Mouse (Mus musculus): ENCODE data around the gene Olfr672. TPM values are rescaled to one million over a fixed set of nuclear protein-coding genes. Genes with fewer than 3 reads are reported as not detected.
"Not testable (repeated sequence)": the region's sequence is repeated elsewhere in the genome, so short reads cannot be mapped to it uniquely, and the experiment has no call there.

Gene Olfr672
- polyA plus RNA-seq (2015; fragmentation: Nextera tagmentation; extraction: Ambion mirVana), result not detected in 2 replicates

- H3K4me1 ChIP-seq (replicated peaks), result no peaks in the 10 kb centered on the region
- no peak for ATAC-seq (ENCODE audit: low FRiP score, low read depth)
- no peaks in the 10 kb centered on the region for H3K9me3 ChIP-seq
- H3K27ac ChIP-seq (replicated peaks), result no peak within 1 kb of the TSS
- no peak within 1 kb of the TSS for H3K4me2 ChIP-seq
- H3K36me3 ChIP-seq, result no peaks in the 10 kb centered on the region
- H3K4me3 ChIP-seq, result no peak within 1 kb of the TSS
- no peaks in the 10 kb centered on the region for H3K27me3 ChIP-seq
- no peak within 1 kb of the TSS for H3K9ac ChIP-seq
Measured at GRCm38 (mm10) chr7:105001929-105002328, at the start of gene Olfr672. Gene Olfr672, minus strand, starts transcription at chr7:105002029.

DNA sequence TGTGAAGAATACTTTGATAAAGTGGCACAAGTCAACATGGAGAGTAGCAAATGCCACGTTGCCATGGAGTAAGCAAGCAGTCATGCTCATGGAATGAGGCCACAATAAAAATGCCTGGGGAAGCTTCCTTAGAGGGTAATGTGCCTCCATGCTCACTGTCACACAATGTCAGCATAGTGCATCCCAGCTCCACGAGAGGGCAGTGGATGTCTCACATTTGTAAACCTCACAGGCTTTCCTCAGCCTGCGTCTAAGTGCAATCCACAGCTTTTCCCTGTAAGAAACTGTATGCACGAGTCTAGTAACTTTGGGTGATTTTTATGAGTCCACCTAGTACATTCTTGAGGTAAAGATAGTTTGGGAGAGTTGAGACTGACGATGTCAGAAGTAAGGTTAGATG lies 32.0 kb upstream of the Olfr672 start:
- H3K4me1 ChIP-seq (replicated peaks); H3K27me3 ChIP-seq; H3K4me2 ChIP-seq; ATAC-seq (ENCODE audit: low FRiP score, low read depth); H3K36me3 ChIP-seq; H3K4me3 ChIP-seq; H3K27ac ChIP-seq (replicated peaks); H3K9me3 ChIP-seq; H3K9ac ChIP-seq: not testable (repeated sequence)
- WGBS, result 53% methylated on average over 5 of the region's 5 CpGs

DNA sequence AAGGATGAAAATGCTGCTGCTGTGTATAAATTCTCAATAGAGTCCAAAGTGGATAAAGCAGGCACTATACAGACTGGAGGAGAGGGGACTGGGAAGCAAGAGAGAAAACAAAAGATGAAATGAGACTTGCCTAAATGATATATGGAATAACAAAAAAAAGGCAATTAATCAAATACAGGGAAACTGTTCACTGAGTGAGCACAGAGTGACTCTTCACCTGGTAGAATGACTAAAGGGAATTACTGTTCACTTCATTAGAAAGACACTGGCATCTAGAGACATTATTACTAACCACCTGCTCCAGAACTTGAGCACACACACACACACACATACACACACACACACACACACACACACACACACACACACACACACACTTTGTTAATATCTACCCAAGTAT lies 30.6 kb upstream of the Olfr672 start, which contains the start of gene Olfr676:
Gene Olfr676, plus strand, starts transcription at position 301 of the 400 bp plus-strand sequence.
- Histone ChIP-seq H3K36me3 (no peaks in the 10 kb centered on the region), H3K9ac (no peak within 1 kb of the TSS), H3K9me3 (no peaks in the 10 kb centered on the region), H3K4me3 (no peak within 1 kb of the TSS), H3K27me3 (no peaks in the 10 kb centered on the region), H3K4me1 (replicated peaks) (no peaks in the 10 kb centered on the region), H3K4me2 (no peak within 1 kb of the TSS), H3K27ac (replicated peaks) (no peak within 1 kb of the TSS)
- ATAC-seq (ENCODE audit: low FRiP score, low read depth), result no peak

DNA sequence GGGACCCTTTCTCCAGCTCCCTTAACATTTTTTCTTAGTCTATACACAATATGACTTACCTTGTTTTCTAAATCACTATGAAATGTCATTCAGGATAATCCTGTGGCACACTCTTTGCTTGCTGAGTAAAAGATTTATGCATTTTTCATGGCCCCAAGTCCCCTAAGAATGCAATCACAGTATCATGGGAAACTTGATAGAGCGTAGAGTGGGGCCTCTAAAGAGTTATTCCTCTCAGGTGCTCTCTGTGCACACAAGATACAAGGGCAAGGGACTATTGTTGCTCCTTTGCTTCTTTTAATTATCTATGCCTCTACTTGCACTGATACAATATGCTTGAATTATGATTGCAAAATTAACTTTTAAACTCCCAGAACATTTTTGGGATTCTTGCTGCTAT lies 26.5 kb upstream of the Olfr672 start, which contains the start of gene Olfr675:
Gene Olfr675, minus strand, starts transcription at position 101 of the 400 bp plus-strand sequence.
- Histone ChIP-seq H3K27ac (replicated peaks) (no peak within 1 kb of the TSS), H3K9me3 (no peaks in the 10 kb centered on the region), H3K4me3 (no peak within 1 kb of the TSS), H3K9ac (no peak within 1 kb of the TSS), H3K4me1 (replicated peaks) (no peaks in the 10 kb centered on the region), H3K4me2 (no peak within 1 kb of the TSS), H3K36me3 (no peaks in the 10 kb centered on the region), H3K27me3 (no peaks in the 10 kb centered on the region)
- WGBS, result 76% methylated on average over 1 of the region's 1 CpGs
- ATAC-seq (ENCODE audit: low FRiP score, low read depth), result no peak

- Histone ChIP-seq H3K36me3 (no peaks in the 10 kb centered on the region), H3K27me3 (no peaks in the 10 kb centered on the region), H3K9me3 (no peaks in the 10 kb centered on the region), H3K27ac (replicated peaks) (no peak overlapping the region), H3K4me3 (no peak overlapping the region), H3K9ac (no peak overlapping the region), H3K4me2 (no peak overlapping the region), H3K4me1 (replicated peaks) (no peaks in the 10 kb centered on the region)
- no peak for ATAC-seq (ENCODE audit: low FRiP score, low read depth)
- WGBS, result 57% methylated on average over 1 of the region's 1 CpGs
Measured at GRCm38 (mm10) chr7:105022530-105022929, 20.7 kb upstream of the Olfr672 start.

- WGBS, result 75% methylated on average over 1 of the region's 1 CpGs
Measured at GRCm38 (mm10) chr7:104979026-104979425, 22.8 kb downstream of the Olfr672 start, which contains the start of gene Olfr671. Gene Olfr671, minus strand, starts transcription at chr7:104979126.

GRCm38 (mm10) chr7:104972507-104972906 lies 29.3 kb downstream of the Olfr672 start:
- WGBS, result 80% methylated on average over 2 of the region's 2 CpGs
- H3K36me3 ChIP-seq; ATAC-seq (ENCODE audit: low FRiP score, low read depth); H3K4me1 ChIP-seq (replicated peaks); H3K9ac ChIP-seq; H3K9me3 ChIP-seq; H3K27me3 ChIP-seq; H3K4me2 ChIP-seq; H3K27ac ChIP-seq (replicated peaks); H3K4me3 ChIP-seq: not testable (repeated sequence)

More at GRCm38 (mm10) chr7:104979026-104979425, 22.8 kb downstream of the Olfr672 start, which contains the start of gene Olfr671:
- no peak within 1 kb of the TSS for H3K27ac ChIP-seq (replicated peaks)
- no peaks in the 10 kb centered on the region for H3K4me1 ChIP-seq (replicated peaks)
- no peak within 1 kb of the TSS for H3K4me2 ChIP-seq
- no peaks in the 10 kb centered on the region for H3K9me3 ChIP-seq
- H3K27me3 ChIP-seq, result no peaks in the 10 kb centered on the region
- H3K4me3 ChIP-seq, result no peak within 1 kb of the TSS
- no peaks in the 10 kb centered on the region for H3K36me3 ChIP-seq
- no peak for ATAC-seq (ENCODE audit: low FRiP score, low read depth)
- H3K9ac ChIP-seq, result no peak within 1 kb of the TSS

- no peak within 1 kb of the TSS for H3K4me3 ChIP-seq
- H3K27me3 ChIP-seq, result no peaks in the 10 kb centered on the region
- no peak within 1 kb of the TSS for H3K4me2 ChIP-seq
- H3K36me3 ChIP-seq, result no peaks in the 10 kb centered on the region
- no peak for ATAC-seq (ENCODE audit: low FRiP score, low read depth)
- WGBS, result 65% methylated on average over 1 of the region's 1 CpGs
- H3K4me1 ChIP-seq (replicated peaks), result no peaks in the 10 kb centered on the region
- H3K9ac ChIP-seq, result no peak within 1 kb of the TSS
- H3K27ac ChIP-seq (replicated peaks), result no peak within 1 kb of the TSS
- H3K9me3 ChIP-seq, result no peaks in the 10 kb centered on the region
Measured at GRCm38 (mm10) chr7:104962520-104962919, 39.3 kb downstream of the Olfr672 start, which contains the start of gene Olfr670. Gene Olfr670, minus strand, starts transcription at chr7:104962620.

- WGBS, result 95% methylated on average over 16 of the region's 16 CpGs
- not testable (repeated sequence) for ATAC-seq (ENCODE audit: low FRiP score, low read depth); H3K9me3 ChIP-seq; H3K36me3 ChIP-seq; H3K27me3 ChIP-seq; H3K9ac ChIP-seq; H3K4me3 ChIP-seq; H3K27ac ChIP-seq (replicated peaks); H3K4me2 ChIP-seq; H3K4me1 ChIP-seq (replicated peaks)
Measured at GRCm38 (mm10) chr7:104950234-104950633, 51.6 kb downstream of the Olfr672 start.

Other genes starting within 250 kb of the Olfr672 start
- not detected in 2 replicates for gene Usp17le, start 224.6 kb downstream of the Olfr672 start, polyA plus RNA-seq (2015; fragmentation: Nextera tagmentation; extraction: Ambion mirVana)
- gene Usp17lb, start 159.4 kb downstream of the Olfr672 start, polyA plus RNA-seq (2015; fragmentation: Nextera tagmentation; extraction: Ambion mirVana), result not detected in 2 replicates
- gene Usp17la, start 145.0 kb downstream of the Olfr672 start, polyA plus RNA-seq (2015; fragmentation: Nextera tagmentation; extraction: Ambion mirVana), result not detected in 2 replicates
- gene Olfr665, start 124.0 kb downstream of the Olfr672 start, polyA plus RNA-seq (2015; fragmentation: Nextera tagmentation; extraction: Ambion mirVana), result not detected in 2 replicates
- not detected in 2 replicates for gene Olfr666, start 106.1 kb downstream of the Olfr672 start, polyA plus RNA-seq (2015; fragmentation: Nextera tagmentation; extraction: Ambion mirVana)
- not detected in 2 replicates for gene Olfr667, start 80.5 kb downstream of the Olfr672 start, polyA plus RNA-seq (2015; fragmentation: Nextera tagmentation; extraction: Ambion mirVana)
- gene Olfr668, start 74.0 kb downstream of the Olfr672 start, polyA plus RNA-seq (2015; fragmentation: Nextera tagmentation; extraction: Ambion mirVana), result not detected in 2 replicates
- gene Olfr669, start 67.8 kb downstream of the Olfr672 start, polyA plus RNA-seq (2015; fragmentation: Nextera tagmentation; extraction: Ambion mirVana), result not detected in 2 replicates
- not detected in 2 replicates for gene Olfr670, start 39.4 kb downstream of the Olfr672 start, polyA plus RNA-seq (2015; fragmentation: Nextera tagmentation; extraction: Ambion mirVana)
- not detected in 2 replicates for gene Olfr671, start 22.9 kb downstream of the Olfr672 start, polyA plus RNA-seq (2015; fragmentation: Nextera tagmentation; extraction: Ambion mirVana)
- gene Olfr675, start 26.4 kb upstream of the Olfr672 start, polyA plus RNA-seq (2015; fragmentation: Nextera tagmentation; extraction: Ambion mirVana), result not detected in 2 replicates
- gene Olfr676, start 30.7 kb upstream of the Olfr672 start, polyA plus RNA-seq (2015; fragmentation: Nextera tagmentation; extraction: Ambion mirVana), result not detected in 2 replicates
- not detected in 2 replicates for gene Olfr677, start 49.3 kb upstream of the Olfr672 start, polyA plus RNA-seq (2015; fragmentation: Nextera tagmentation; extraction: Ambion mirVana)
- gene Olfr678, start 62.4 kb upstream of the Olfr672 start, polyA plus RNA-seq (2015; fragmentation: Nextera tagmentation; extraction: Ambion mirVana), result not detected in 2 replicates
- not detected in 2 replicates for gene Olfr679, start 79.2 kb upstream of the Olfr672 start, polyA plus RNA-seq (2015; fragmentation: Nextera tagmentation; extraction: Ambion mirVana)
- gene Olfr680-ps1, start 90.8 kb upstream of the Olfr672 start, polyA plus RNA-seq (2015; fragmentation: Nextera tagmentation; extraction: Ambion mirVana), result not detected in 2 replicates
- gene Olfr681, start 114.8 kb upstream of the Olfr672 start, polyA plus RNA-seq (2015; fragmentation: Nextera tagmentation; extraction: Ambion mirVana), result not detected in 2 replicates
- not detected in 2 replicates for gene Olfr683, start 145.0 kb upstream of the Olfr672 start, polyA plus RNA-seq (2015; fragmentation: Nextera tagmentation; extraction: Ambion mirVana)
- gene Olfr684, start 161.6 kb upstream of the Olfr672 start, polyA plus RNA-seq (2015; fragmentation: Nextera tagmentation; extraction: Ambion mirVana), result not detected in 2 replicates
- not detected in 2 replicates for gene Olfr685, start 184.0 kb upstream of the Olfr672 start, polyA plus RNA-seq (2015; fragmentation: Nextera tagmentation; extraction: Ambion mirVana)
- not detected in 2 replicates for gene Olfr686, start 205.5 kb upstream of the Olfr672 start, polyA plus RNA-seq (2015; fragmentation: Nextera tagmentation; extraction: Ambion mirVana)